Mouse (Mus musculus) embryonic fibroblast, embryonic 13.5 days (primary cell): ENCODE results near the gene Dock9. TPM values are rescaled to one million over a fixed set of nuclear protein-coding genes. Genes with fewer than 3 reads are reported as not detected.
"Not testable (repeated sequence)": the region's sequence is repeated elsewhere in the genome, so short reads cannot be mapped to it uniquely, and the experiment has no call there.

Source experiments
- H3K27ac ChIP-seq: 2 replicates; pipeline ENCODE4 v1.5.1; 2012; ENCODE audit warnings: low read length, control low read depth, inconsistent platforms; ENCODE audit not compliant: insufficient read depth
- H3K4me1 ChIP-seq: 2 replicates; pipeline ENCODE4 v1.6.1; 2011; ENCODE audit warnings: low read length; ENCODE audit not compliant: control insufficient read depth, insufficient read depth
- H3K4me3 ChIP-seq: 2 replicates; pipeline ENCODE4 v1.5.1; 2011; ENCODE audit warnings: mild to moderate bottlenecking, control low read depth, low read length; ENCODE audit not compliant: insufficient read depth
- CTCF ChIP-seq: IDR thresholded peaks from 2 replicates; pipeline ENCODE4 v1.5.1; 2011; ENCODE audit warnings: mild to moderate bottlenecking, control low read depth, low read length, moderate library complexity, borderline replicate concordance; ENCODE audit not compliant: insufficient read depth
- POLR2A ChIP-seq: IDR thresholded peaks from 2 replicates; pipeline ENCODE4 v1.6.1; 2011; ENCODE audit warnings: low read depth, mild to moderate bottlenecking, control low read depth, low read length, moderate library complexity
- polyA plus RNA-seq: library from polyadenylated mRNA; stranded (reverse); fragments of >200 nt; gene quantifications from 2 replicates; pipeline ENCODE4 v1.2.4, GENCODE M21; 2011; ENCODE audit warnings: low read depth; ENCODE audit not compliant: missing spikeins, insufficient read length

Dock9 gene
- polyA plus RNA-seq, 1 experiment = 10.2 TPM

DNA sequence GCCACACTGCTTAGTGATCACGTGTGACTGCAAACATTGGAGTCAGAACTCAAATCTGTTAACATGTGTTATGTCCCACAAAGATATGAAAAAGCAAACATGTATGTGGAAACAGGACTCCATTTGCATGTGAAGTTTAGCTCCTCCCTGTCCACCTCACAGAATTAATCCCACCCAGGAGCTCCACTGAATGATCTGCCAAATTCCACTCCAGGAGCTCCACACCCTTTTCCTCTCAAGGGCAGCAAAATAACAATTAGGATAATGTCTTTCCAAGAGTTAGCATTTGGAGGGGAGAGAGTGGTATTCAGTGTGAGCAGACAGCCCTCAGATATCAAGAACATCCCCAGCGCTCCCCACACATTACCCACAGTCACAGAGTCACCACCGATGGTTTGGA, 102.9 kb downstream of the Dock9 start:
- no peak for TF ChIP-seq POLR2A
- Histone ChIP-seq H3K4me3 (no peak overlapping the region), H3K4me1 (peaks cover 7% of the 10 kb centered on the region; the same call in 1 of the 2 replicates), H3K27ac (no peak overlapping the region)

DNA sequence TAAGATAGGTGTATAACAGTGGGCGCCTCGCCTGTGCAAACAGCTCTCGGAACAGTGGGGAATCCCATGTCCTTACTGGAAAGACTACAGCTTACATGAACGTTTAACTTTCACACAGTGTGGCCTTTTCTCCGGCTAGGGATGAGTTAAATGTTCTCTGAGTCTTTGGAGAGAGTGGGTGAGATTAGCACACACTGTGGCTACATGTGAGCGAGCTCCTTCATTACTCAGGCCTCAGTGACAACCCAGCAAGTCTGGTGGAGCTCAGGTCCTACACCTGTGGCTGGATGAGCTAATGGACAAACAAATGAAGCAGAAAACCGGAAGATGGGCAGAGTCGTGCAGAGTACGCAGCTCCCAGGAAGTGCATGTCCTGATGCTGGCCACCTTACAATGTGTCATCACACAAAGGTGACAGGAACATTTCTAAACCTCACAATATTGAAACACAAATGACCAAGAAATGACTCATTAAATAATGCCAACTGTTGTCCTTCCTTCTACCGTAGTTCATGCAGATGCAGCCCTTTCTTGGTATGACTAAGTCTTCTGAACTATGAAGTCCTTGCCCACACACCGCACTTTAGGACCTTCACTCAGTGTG, 103.5 kb downstream of the Dock9 start:
- peaks cover 7% of the 10 kb centered on the region; the same call in 1 of the 2 replicates for H3K4me1 ChIP-seq
- no peak overlapping the region for H3K27ac ChIP-seq
- TF ChIP-seq POLR2A (no peak), CTCF (no peak)
- no peak overlapping the region for H3K4me3 ChIP-seq

- H3K27ac ChIP-seq, H3K4me3 ChIP-seq, H3K4me1 ChIP-seq: not testable (repeated sequence)
Observed at GRCm38 (mm10) chr14:121689649-121690048, 108.0 kb downstream of the Dock9 start.

GRCm38 (mm10) chr14:121688175-121688574, 109.5 kb downstream of the Dock9 start:
- H3K4me3 ChIP-seq = no peak overlapping the region
- H3K27ac ChIP-seq = no peak overlapping the region
- peaks cover 2% of the 10 kb centered on the region; the same call in 1 of the 2 replicates for H3K4me1 ChIP-seq
- TF ChIP-seq CTCF (no peak), POLR2A (no peak)

GRCm38 (mm10) chr14:121687274-121687673, 110.4 kb downstream of the Dock9 start:
- H3K4me3 ChIP-seq = no peak overlapping the region
- no peak for TF ChIP-seq POLR2A
- TF ChIP-seq CTCF = no peak
- H3K4me1 ChIP-seq = peaks cover 2% of the 10 kb centered on the region; the same call in 1 of the 2 replicates
- H3K27ac ChIP-seq = no peak overlapping the region

DNA sequence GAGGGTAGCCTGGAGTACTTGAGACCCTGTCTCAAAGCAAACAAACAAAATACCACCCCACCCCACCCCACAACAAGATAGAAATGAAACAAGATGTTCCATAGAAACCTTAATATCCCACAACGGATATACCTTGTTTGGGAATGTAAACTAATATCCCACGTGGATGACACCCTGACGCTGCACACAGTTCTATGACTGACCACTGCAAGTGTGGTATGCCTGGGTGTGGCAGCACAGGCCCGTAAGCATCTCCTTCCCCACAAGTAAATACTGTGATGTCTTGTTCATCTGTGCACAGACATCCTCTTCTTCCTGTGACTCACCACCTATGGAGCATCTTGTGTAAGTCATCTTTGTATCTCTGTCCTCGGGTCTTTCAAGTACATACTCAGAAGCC, 118.7 kb downstream of the Dock9 start:
- Histone ChIP-seq H3K4me3 (no peak overlapping the region), H3K4me1 (peaks cover 9% of the 10 kb centered on the region), H3K27ac (no peak overlapping the region)
- TF ChIP-seq POLR2A (no peak), CTCF (no peak)

DNA sequence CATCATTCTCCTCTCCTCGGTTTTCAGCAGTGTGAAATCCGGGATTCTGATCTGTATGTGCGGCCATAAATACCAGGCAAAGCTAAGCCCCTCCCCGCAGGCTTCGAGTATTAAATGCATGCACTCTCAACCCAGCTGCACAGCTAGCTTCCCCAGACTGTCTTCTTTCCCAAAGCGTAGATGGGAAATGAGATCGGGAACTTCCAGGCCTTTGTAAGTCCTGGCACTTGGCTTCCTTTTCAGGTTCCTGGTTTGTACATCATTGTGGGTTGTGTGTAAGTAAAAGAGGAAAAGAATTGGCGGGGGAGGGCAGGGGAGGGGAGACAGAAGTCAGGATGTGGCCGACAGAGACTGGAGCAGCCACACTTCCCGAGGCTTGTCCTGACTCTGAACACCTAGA, 119.2 kb downstream of the Dock9 start:
- Histone ChIP-seq H3K27ac (no peak overlapping the region), H3K4me1 (peaks cover 9% of the 10 kb centered on the region), H3K4me3 (no peak overlapping the region)
- TF ChIP-seq POLR2A = no peak
- no peak for TF ChIP-seq CTCF

DNA sequence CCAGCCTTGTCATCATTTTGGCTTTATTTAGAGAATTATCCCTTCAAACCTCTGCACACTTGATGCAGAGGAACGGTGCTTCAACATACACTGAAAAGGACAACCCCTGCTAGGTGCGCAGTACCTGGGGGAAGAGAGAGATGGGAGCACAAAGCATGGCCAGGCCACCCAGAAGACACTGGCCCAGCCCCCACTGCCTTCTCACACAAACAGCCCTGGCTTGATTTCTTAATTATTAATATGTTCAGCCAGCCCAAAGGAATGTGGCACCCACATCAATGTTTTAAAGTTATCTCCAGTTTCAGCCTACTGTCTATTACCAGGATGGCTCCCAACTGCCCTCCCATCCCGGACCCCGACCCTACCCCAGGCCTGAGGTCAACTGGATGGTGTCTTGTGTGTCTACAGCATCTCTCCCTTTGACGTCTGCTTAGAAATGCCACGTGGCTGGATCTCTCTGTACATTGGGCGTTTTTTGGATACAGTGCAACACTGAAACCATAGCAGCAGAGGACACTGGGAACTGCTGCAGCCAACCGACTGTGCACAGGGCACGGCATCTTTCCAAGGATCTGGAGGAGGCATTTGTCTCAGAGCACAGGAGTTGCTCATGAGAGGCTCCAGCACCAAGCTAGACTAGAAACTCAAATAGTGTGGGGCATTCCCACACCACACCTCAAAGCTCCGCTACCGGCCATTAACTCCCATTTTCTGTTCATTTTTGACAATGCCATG, 120.9 kb downstream of the Dock9 start:
- TF ChIP-seq POLR2A = no peak
- no peak for TF ChIP-seq CTCF
- Histone ChIP-seq H3K27ac (peak overlapping the region; percentile 48; the same call in 1 of the 2 replicates), H3K4me1 (peaks cover 9% of the 10 kb centered on the region), H3K4me3 (no peak overlapping the region)

DNA sequence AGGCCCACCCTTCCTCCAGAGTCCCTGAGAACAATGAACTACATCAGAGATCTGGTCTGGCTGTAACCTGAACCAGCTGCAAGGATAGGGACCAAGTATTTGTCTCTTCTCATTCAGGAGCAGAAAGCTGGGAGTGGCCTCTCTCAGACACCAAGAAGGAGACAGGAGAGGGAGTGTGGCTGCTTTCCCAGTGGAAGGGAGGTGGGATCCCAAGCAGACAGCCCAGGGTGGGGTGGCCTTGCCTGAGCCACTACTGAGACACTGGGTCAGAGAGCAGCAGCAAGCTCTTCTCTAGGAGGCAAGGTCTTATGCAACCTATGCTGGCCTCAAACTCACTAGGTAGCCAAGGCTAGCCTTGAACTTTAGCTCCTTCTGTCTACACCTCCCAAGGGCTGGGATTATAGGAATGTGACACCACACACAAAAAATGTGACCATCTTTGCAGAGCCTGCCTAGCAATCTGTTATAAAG, 121.5 kb downstream of the Dock9 start:
- TF ChIP-seq POLR2A (no peak), CTCF (no peak)
- Histone ChIP-seq H3K4me3 (no peak overlapping the region), H3K27ac (peak overlapping the region; percentile 48), H3K4me1 (peaks cover 9% of the 10 kb centered on the region)

DNA sequence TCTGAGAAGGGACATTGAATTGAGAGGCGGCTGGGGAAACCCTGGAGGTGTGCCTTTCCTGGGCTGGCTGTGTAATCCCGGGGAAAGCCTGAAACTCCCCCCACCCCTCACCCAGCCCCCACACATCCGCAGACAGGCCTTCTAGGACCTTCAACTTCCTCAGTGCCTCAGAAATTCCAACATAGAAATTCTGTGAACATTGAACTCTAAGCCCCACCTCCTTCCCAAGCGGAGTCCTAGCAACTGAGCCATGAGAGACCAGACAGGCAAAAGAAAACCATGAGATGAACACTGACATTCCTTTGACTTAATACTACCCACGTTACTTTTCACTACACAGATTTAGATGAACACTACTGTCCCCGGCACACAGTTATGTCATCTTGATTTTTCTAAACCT, 122.1 kb downstream of the Dock9 start:
- H3K4me3 ChIP-seq = no peak overlapping the region
- peaks cover 9% of the 10 kb centered on the region for H3K4me1 ChIP-seq
- peak overlapping the region; percentile 48; the same call in 1 of the 2 replicates for H3K27ac ChIP-seq
- TF ChIP-seq CTCF (no peak), POLR2A (no peak)

DNA sequence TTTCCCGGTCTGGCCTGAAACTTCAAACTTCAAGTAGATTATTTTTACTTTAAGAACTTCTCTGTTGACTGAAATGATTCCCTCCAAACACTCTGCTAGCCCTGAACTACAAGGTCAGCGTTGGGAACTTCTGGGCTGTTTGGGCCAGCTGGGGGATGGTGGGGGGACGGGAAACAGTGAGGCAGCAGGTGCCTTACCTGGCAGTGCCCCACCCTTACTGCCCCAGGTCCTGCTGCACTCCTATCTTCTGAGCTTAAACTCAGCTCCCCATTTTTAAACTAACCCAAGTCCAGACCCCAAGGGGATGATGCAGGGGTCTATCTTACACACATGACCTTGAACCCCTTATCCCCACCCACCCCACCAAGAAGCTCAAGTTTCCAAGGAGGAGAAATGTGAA, 122.5 kb downstream of the Dock9 start:
- peaks cover 9% of the 10 kb centered on the region for H3K4me1 ChIP-seq
- no peak overlapping the region for H3K4me3 ChIP-seq
- TF ChIP-seq POLR2A = no peak
- TF ChIP-seq CTCF = no peak
- H3K27ac ChIP-seq = no peak overlapping the region; the same call in 1 of the 2 replicates
